Mouse (Mus musculus) lung, embryonic 16.5 days (tissue): ENCODE measurements around the gene Cmbl. TPM values are rescaled to one million over a fixed set of nuclear protein-coding genes. Genes with fewer than 3 reads are reported as not detected.
"Not testable (repeated sequence)": the region's sequence is repeated elsewhere in the genome, so short reads cannot be mapped to it uniquely, and the experiment has no call there.

Experiments
- ATAC-seq: fragments of 200-750 bp; cut with Nextera tagmentation; 2 replicates; pipeline ENCODE4 v1.8.0; 2017; ENCODE audit warnings: low read depth, mild to moderate bottlenecking, moderate library complexity
- H3K27ac ChIP-seq: fragments of 300-500 bp; sonication (generic); 2 replicates; pipeline ENCODE4 v1.5.1; 2014; ENCODE audit warnings: mild to moderate bottlenecking, control low read depth, low read length
- H3K27me3 ChIP-seq: fragments of 300-500 bp; sonication (generic); 2 replicates; pipeline ENCODE4 v1.6.1; 2014; ENCODE audit warnings: low read depth, low read length, mixed read lengths; ENCODE audit not compliant: control insufficient read depth, insufficient read depth
- H3K36me3 ChIP-seq: fragments of 300-500 bp; sonication (generic); 2 replicates; pipeline ENCODE4 v1.6.1; 2014; ENCODE audit warnings: low read length; ENCODE audit not compliant: control insufficient read depth, insufficient read depth
- H3K4me1 ChIP-seq: fragments of 300-500 bp; sonication (generic); replicated peaks from 2 replicates; pipeline ENCODE4 v1.6.1; 2014; ENCODE audit warnings: low read length, mixed read lengths; ENCODE audit not compliant: control insufficient read depth, insufficient read depth
- H3K4me2 ChIP-seq: fragments of 300-500 bp; sonication (generic); 2 replicates; pipeline ENCODE4 v1.6.1; 2014; ENCODE audit warnings: low read depth, low read length, control low read depth
- H3K4me3 ChIP-seq: fragments of 300-500 bp; sonication (generic); 2 replicates; pipeline ENCODE4 v1.5.1; 2014; ENCODE audit warnings: mild to moderate bottlenecking, low read length, control low read depth
- H3K9ac ChIP-seq: fragments of 300-500 bp; sonication (generic); 2 replicates; pipeline ENCODE4 v1.6.1; 2014; ENCODE audit warnings: low read length, control low read depth
- H3K9me3 ChIP-seq: fragments of 300-500 bp; sonication (generic); 2 replicates; pipeline ENCODE4 v1.6.1; 2016; ENCODE audit warnings: low read length; ENCODE audit not compliant: control insufficient read depth
- WGBS: fragments of 180-500 bp; shearing (Covaris S2); extraction: QIAGEN DNeasy Blood & Tissue Kit; methylation state at CpG from one replicate; pipeline ENCODE4 v1.1.7; 2014; 5-methylcytosine and 5-hydroxymethylcytosine counted together
- polyA plus RNA-seq: library from polyadenylated mRNA; unstranded; fragments of >200 nt; fragmentation: Nextera tagmentation; extraction: Ambion mirVana; gene quantifications from 2 replicates; pipeline ENCODE4 v1.2.1, GENCODE M21; 2015

Cmbl gene
- polyA plus RNA-seq, 1 experiment from 2014 or later = 6.8 TPM

- ATAC-seq = no peak
Observed at GRCm38 (mm10) chr15:31571906-31572722, 6.9 kb downstream of the Cmbl start.

GRCm38 (mm10) chr15:31573287-31573686 lies 8.1 kb downstream of the Cmbl start:
- 74% methylated on average over 4 of the region's 4 CpGs for whole genome bisulfite sequencing
- Histone ChIP-seq H3K36me3 (no peaks in the 10 kb centered on the region), H3K27ac (no peak overlapping the region)

More at GRCm38 (mm10) chr15:31571906-31572722, 6.9 kb downstream of the Cmbl start:
- 72% methylated on average over 16 of the region's 16 CpGs for WGBS
- Histone ChIP-seq H3K9ac (no peak overlapping the region), H3K27ac (no peak overlapping the region), H3K4me3 (no peak overlapping the region), H3K27me3 (no peaks in the 10 kb centered on the region), H3K4me2 (no peak overlapping the region), H3K36me3 (no peaks in the 10 kb centered on the region), H3K9me3 (no peaks in the 10 kb centered on the region), H3K4me1 (peaks cover 16% of the 10 kb centered on the region)

GRCm38 (mm10) chr15:31573692-31574091 lies 8.5 kb downstream of the Cmbl start:
- Histone ChIP-seq H3K9ac (no peak overlapping the region), H3K4me1 (peaks cover 10% of the 10 kb centered on the region), H3K4me3 (no peak overlapping the region), H3K4me2 (no peak overlapping the region), H3K27me3 (no peaks in the 10 kb centered on the region), H3K27ac (no peak overlapping the region), H3K36me3 (no peaks in the 10 kb centered on the region), H3K9me3 (no peaks in the 10 kb centered on the region)
- no peak for ATAC-seq

More at GRCm38 (mm10) chr15:31573287-31573686, 8.1 kb downstream of the Cmbl start:
- Histone ChIP-seq H3K4me3 (no peak overlapping the region), H3K9ac (no peak overlapping the region), H3K27me3 (no peaks in the 10 kb centered on the region), H3K9me3 (no peaks in the 10 kb centered on the region), H3K4me1 (peaks cover 14% of the 10 kb centered on the region), H3K4me2 (no peak overlapping the region)
- no peak for ATAC-seq

- H3K9me3 ChIP-seq = no peaks in the 10 kb centered on the region
- H3K4me3 ChIP-seq = no peak overlapping the region
- H3K9ac ChIP-seq = no peak overlapping the region
- WGBS = 66% methylated on average over 5 of the region's 5 CpGs
- H3K27me3 ChIP-seq = no peaks in the 10 kb centered on the region
- no peak for ATAC-seq
- H3K36me3 ChIP-seq = no peaks in the 10 kb centered on the region
- no peak overlapping the region for H3K27ac ChIP-seq
- no peak overlapping the region for H3K4me2 ChIP-seq
- H3K4me1 ChIP-seq = no peaks in the 10 kb centered on the region
Observed at GRCm38 (mm10) chr15:31576076-31576475, 10.9 kb downstream of the Cmbl start.

GRCm38 (mm10) chr15:31581086-31581485 lies 15.9 kb downstream of the Cmbl start:
- not testable (repeated sequence) for H3K9ac ChIP-seq, H3K27me3 ChIP-seq, ATAC-seq, H3K4me2 ChIP-seq, H3K36me3 ChIP-seq, H3K9me3 ChIP-seq, H3K4me3 ChIP-seq, H3K4me1 ChIP-seq, H3K27ac ChIP-seq
- WGBS = 93% methylated on average over 2 of the region's 2 CpGs

- no peak overlapping the region for H3K4me2 ChIP-seq
- H3K9me3 ChIP-seq = no peaks in the 10 kb centered on the region
- H3K27ac ChIP-seq = no peak overlapping the region
- no peaks in the 10 kb centered on the region for H3K36me3 ChIP-seq
- 85% methylated on average over 13 of the region's 13 CpGs for WGBS
- H3K27me3 ChIP-seq = no peaks in the 10 kb centered on the region
- H3K4me1 ChIP-seq = no peaks in the 10 kb centered on the region
- no peak overlapping the region for H3K9ac ChIP-seq
- no peak overlapping the region for H3K4me3 ChIP-seq
- ATAC-seq = no peak
Observed at GRCm38 (mm10) chr15:31583304-31584085, 18.3 kb downstream of the Cmbl start.

- no peak overlapping the region for H3K4me2 ChIP-seq
- ATAC-seq = no peak
- no peak overlapping the region for H3K4me3 ChIP-seq
- H3K27ac ChIP-seq = no peak overlapping the region
- H3K9me3 ChIP-seq = no peaks in the 10 kb centered on the region
- WGBS = 80% methylated on average over 7 of the region's 7 CpGs
- H3K36me3 ChIP-seq = peaks cover 11% of the 10 kb centered on the region
- H3K4me1 ChIP-seq = no peaks in the 10 kb centered on the region
- H3K27me3 ChIP-seq = no peaks in the 10 kb centered on the region
- H3K9ac ChIP-seq = no peak overlapping the region
Observed at GRCm38 (mm10) chr15:31585238-31585637, 20.0 kb downstream of the Cmbl start.

- Histone ChIP-seq H3K9ac (no peak overlapping the region), H3K27ac (no peak overlapping the region), H3K4me3 (no peak overlapping the region), H3K27me3 (no peaks in the 10 kb centered on the region), H3K4me1 (no peaks in the 10 kb centered on the region), H3K36me3 (peaks cover 20% of the 10 kb centered on the region), H3K9me3 (no peaks in the 10 kb centered on the region), H3K4me2 (no peak overlapping the region)
- ATAC-seq = no peak
- WGBS = 68% methylated on average over 5 of the region's 5 CpGs
Observed at GRCm38 (mm10) chr15:31586088-31586487, 20.9 kb downstream of the Cmbl start.

- Histone ChIP-seq H3K27me3 (no peaks in the 10 kb centered on the region), H3K9ac (no peak overlapping the region), H3K27ac (no peak overlapping the region), H3K36me3 (peaks cover 24% of the 10 kb centered on the region), H3K4me3 (no peak overlapping the region), H3K4me1 (no peaks in the 10 kb centered on the region), H3K4me2 (no peak overlapping the region), H3K9me3 (no peaks in the 10 kb centered on the region)
- WGBS = 2% methylated on average over 4 of the region's 4 CpGs
- peak; percentile 43; the same call in 1 of the 2 replicates for ATAC-seq
Observed at GRCm38 (mm10) chr15:31586519-31586918, 21.3 kb downstream of the Cmbl start.
